Mouse (Mus musculus): ENCODE data around the gene Kcnn3. TPM values are rescaled to one million over a fixed set of nuclear protein-coding genes. Genes with fewer than 3 reads are reported as not detected.

The Kcnn3 gene
- not detected for polyA plus RNA-seq (2017; shearing (Covaris generic))

DNA sequence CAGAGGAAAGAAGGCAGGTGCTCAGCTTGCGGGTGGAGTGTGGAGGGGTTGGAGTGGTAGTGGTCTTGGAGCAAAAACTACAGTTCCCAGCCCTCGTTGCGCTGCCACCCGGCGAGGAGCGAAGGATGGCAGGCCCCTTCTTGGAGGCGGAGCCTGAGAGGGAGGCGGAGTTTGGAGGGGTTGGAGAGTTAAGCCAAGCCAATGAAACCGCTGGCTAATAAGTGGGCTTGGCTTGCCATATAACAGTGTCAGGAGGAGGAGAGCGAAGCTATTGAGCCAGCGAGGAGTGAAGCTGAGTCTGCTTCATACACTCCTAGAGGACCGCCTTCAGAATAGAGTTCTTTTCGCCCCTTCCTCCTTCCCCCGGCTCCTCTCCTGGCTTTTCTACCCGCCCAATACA is at the start of gene Kcnn3:
Gene Kcnn3, plus strand, starts transcription at position 271 of the 400 bp plus-strand sequence.

DNA sequence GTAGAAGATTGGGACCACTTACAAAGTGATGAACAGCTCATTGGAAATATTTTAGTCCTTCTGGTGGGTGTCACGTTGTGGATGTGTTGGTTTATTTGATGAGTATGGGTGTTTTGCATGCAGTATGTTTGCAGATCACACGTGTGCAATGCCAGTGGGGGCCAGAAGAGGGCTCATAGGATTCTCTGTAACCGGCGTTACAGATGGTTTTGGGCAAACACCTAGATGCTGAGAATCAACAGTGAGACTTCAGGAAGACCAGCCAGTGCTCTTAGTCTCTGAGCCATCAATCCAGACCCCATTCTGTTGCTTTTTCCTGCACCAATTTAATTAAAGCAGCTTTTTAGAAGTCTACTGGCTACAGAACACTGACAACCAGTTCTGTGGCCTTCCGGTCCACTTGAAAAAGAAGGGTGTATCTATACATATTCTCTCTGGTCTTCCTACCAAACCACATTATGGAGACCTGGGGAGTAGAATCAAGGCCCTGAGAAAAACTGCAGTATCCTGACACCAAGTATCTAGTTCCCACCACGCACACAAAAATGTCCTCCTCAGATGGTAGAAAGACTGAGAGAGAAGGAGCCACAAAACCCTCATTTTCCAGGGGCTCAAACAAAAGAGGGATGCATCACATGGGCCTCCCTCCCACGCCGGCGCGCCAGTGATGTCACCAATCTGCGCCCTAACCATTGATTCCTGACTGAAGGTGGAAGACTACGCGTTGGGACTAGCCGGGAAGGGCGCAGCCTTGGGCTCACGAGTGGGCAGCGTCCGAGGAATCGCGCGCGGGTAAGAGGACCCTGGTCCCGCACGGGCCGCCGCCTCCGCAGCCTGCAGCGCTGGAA is 194.6 kb downstream of the Kcnn3 start, which contains the start of gene Adar:
Gene Adar, plus strand, starts transcription at position 664 of the 848 bp plus-strand sequence.

Other genes with a start within 250 kb of the Kcnn3 start
- gene Slc50a1, start 249.6 kb upstream of the Kcnn3 start, polyA plus RNA-seq (2017; shearing (Covaris generic)), result 284 TPM
- not detected for gene Efna1, start 239.0 kb upstream of the Kcnn3 start, polyA plus RNA-seq (2017; shearing (Covaris generic))
- gene Efna3, start 197.2 kb upstream of the Kcnn3 start, polyA plus RNA-seq (2017; shearing (Covaris generic)), result not detected
- gene Efna4, start 182.1 kb upstream of the Kcnn3 start, polyA plus RNA-seq (2017; shearing (Covaris generic)), result 0.84 TPM
- 18.6 TPM for gene Adam15, start 170.2 kb upstream of the Kcnn3 start, polyA plus RNA-seq (2017; shearing (Covaris generic))
- gene Dcst2, start 158.2 kb upstream of the Kcnn3 start, polyA plus RNA-seq (2017; shearing (Covaris generic)), result 0.12 TPM
- gene Dcst1, start 154.9 kb upstream of the Kcnn3 start, polyA plus RNA-seq (2017; shearing (Covaris generic)), result 0.74 TPM
- 56.8 TPM for gene Zbtb7b, start 125.4 kb upstream of the Kcnn3 start, polyA plus RNA-seq (2017; shearing (Covaris generic))
- 1.2 TPM for gene Lenep, start 117.4 kb upstream of the Kcnn3 start, polyA plus RNA-seq (2017; shearing (Covaris generic))
- 68.8 TPM for gene Flad1, start 108.3 kb upstream of the Kcnn3 start, polyA plus RNA-seq (2017; shearing (Covaris generic))
- 31.7 TPM for gene Cks1b, start 101.8 kb upstream of the Kcnn3 start, polyA plus RNA-seq (2017; shearing (Covaris generic))
- 98.3 TPM for gene Shc1, start 101.7 kb upstream of the Kcnn3 start, polyA plus RNA-seq (2017; shearing (Covaris generic))
- gene Pygo2, start 90.0 kb upstream of the Kcnn3 start, polyA plus RNA-seq (2017; shearing (Covaris generic)), result 42.2 TPM
- gene Pbxip1, start 83.5 kb upstream of the Kcnn3 start, polyA plus RNA-seq (2017; shearing (Covaris generic)), result 190 TPM
- 18.5 TPM for gene Pmvk, start 65.6 kb upstream of the Kcnn3 start, polyA plus RNA-seq (2017; shearing (Covaris generic))
- gene Adar, start 194.9 kb downstream of the Kcnn3 start, polyA plus RNA-seq (2017; shearing (Covaris generic)), result 143 TPM
- gene Chrnb2, start 244.5 kb downstream of the Kcnn3 start, polyA plus RNA-seq (2017; shearing (Covaris generic)), result 1.5 TPM

Data from inflammation-experienced regulatory T-cells, adult 16 weeks (primary cell).